Mouse (Mus musculus): Measurements from ENCODE around the gene Hist2h2ac. TPM values are rescaled to one million over a fixed set of nuclear protein-coding genes. Genes with fewer than 3 reads are reported as not detected.
"Not testable (repeated sequence)": the region's sequence is repeated elsewhere in the genome, so short reads cannot be mapped to it uniquely, and the experiment has no call there.

Gene Hist2h2ac
- total and polyA plus RNA-seq, 2 experiments from 2014 or later = 2.5 to 913 TPM

GRCm38 (mm10) chr3:96221640-96222038 lies 959 bp upstream of the Hist2h2ac start:
- no peak for DNase-seq (ENCODE audit: low spot score)
- 25% methylated on average over 9 of the region's 9 CpGs for WGBS

GRCm38 (mm10) chr3:96220131-96220764 lies 432 bp downstream of the Hist2h2ac start:
- not testable (repeated sequence) for DNase-seq (ENCODE audit: low spot score); ATAC-seq (ENCODE audit: insufficient read depth, low read depth); H3K36me3 ChIP-seq (replicated peaks; ENCODE audit: control insufficient read depth, insufficient read depth, low read length); H3K9me3 ChIP-seq (replicated peaks; ENCODE audit: control insufficient read depth, low read length); H3K27me3 ChIP-seq (ENCODE audit: control insufficient read depth, insufficient read depth, low read length)
- Histone ChIP-seq H3K9ac (replicated peaks; ENCODE audit: low read depth, low read length) (peak overlapping the region; percentile 83), H3K4me1 (ENCODE audit: control insufficient read depth, insufficient read depth) (peaks cover 30% of the 10 kb centered on the region), H3K4me2 (ENCODE audit: low read depth, low read length) (peak overlapping the region; percentile 82), H3K27ac (ENCODE audit: low read depth) (peak overlapping the region; percentile 96), H3K4me3 (ENCODE audit: low read depth, low read length) (peak overlapping the region; percentile 64)
- under 1% methylated on average over 26 of the region's 47 CpGs for WGBS

More at GRCm38 (mm10) chr3:96221640-96222038, 959 bp upstream of the Hist2h2ac start:
- Histone ChIP-seq H3K27me3 (ENCODE audit: control insufficient read depth, insufficient read depth, low read length) (no peaks in the 10 kb centered on the region), H3K4me1 (ENCODE audit: control insufficient read depth, insufficient read depth) (peaks cover 32% of the 10 kb centered on the region), H3K27ac (ENCODE audit: low read depth) (peak overlapping the region; percentile 96), H3K4me3 (ENCODE audit: low read depth, low read length) (peak overlapping the region; percentile 64), H3K4me2 (ENCODE audit: low read depth, low read length) (peak overlapping the region; percentile 82), H3K9ac (replicated peaks; ENCODE audit: low read depth, low read length) (peak overlapping the region; percentile 83), H3K36me3 (replicated peaks; ENCODE audit: control insufficient read depth, insufficient read depth, low read length) (no peaks in the 10 kb centered on the region), H3K9me3 (replicated peaks; ENCODE audit: control insufficient read depth, low read length) (no peaks in the 10 kb centered on the region)
- TF ChIP-seq EP300 (IDR thresholded peaks at IDR 0.05; ENCODE audit: low read depth) (no peak), CTCF (IDR thresholded peaks at IDR 0.05; ENCODE audit: low read depth) (no peak)
- no peak for ATAC-seq (ENCODE audit: insufficient read depth, low read depth)

GRCm38 (mm10) chr3:96219661-96220130 lies 984 bp downstream of the Hist2h2ac start, which contains the start of the genes Bola1 and Hist2h2ab:
TSS of gene Bola1 (minus strand) at chr3:96219709.
TSS of gene Hist2h2ab (plus strand) at chr3:96219865.
- Histone ChIP-seq H3K36me3 (replicated peaks; ENCODE audit: control insufficient read depth, insufficient read depth, low read length) (no peaks in the 10 kb centered on the region), H3K4me1 (ENCODE audit: control insufficient read depth, insufficient read depth) (peaks cover 26% of the 10 kb centered on the region), H3K4me3 (ENCODE audit: low read depth, low read length) (peak within 1 kb of the TSS; percentile 64), H3K9ac (replicated peaks; ENCODE audit: low read depth, low read length) (peak within 1 kb of the TSS; percentile 83), H3K27me3 (ENCODE audit: control insufficient read depth, insufficient read depth, low read length) (no peaks in the 10 kb centered on the region), H3K4me2 (ENCODE audit: low read depth, low read length) (peak within 1 kb of the TSS; percentile 82), H3K27ac (ENCODE audit: low read depth) (peak within 1 kb of the TSS; percentile 96), H3K9me3 (replicated peaks; ENCODE audit: control insufficient read depth, low read length) (no peaks in the 10 kb centered on the region)
- ATAC-seq (ENCODE audit: insufficient read depth, low read depth) (peak; percentile 76), DNase-seq (ENCODE audit: low spot score) (peak; percentile 97)
- TF ChIP-seq CTCF (IDR thresholded peaks at IDR 0.05; ENCODE audit: low read depth) (no peak), EP300 (IDR thresholded peaks at IDR 0.05; ENCODE audit: low read depth) (peak; percentile 68)
- under 1% methylated on average over 36 of the region's 37 CpGs for WGBS

- DNase-seq (ENCODE audit: low spot score) (no peak), ATAC-seq (ENCODE audit: insufficient read depth, low read depth) (peak; percentile 10; the same call in 1 of the 2 replicates)
- peak overlapping the region; percentile 96 for H3K27ac ChIP-seq (ENCODE audit: low read depth)
- H3K9ac ChIP-seq (replicated peaks; ENCODE audit: low read depth, low read length) = peak overlapping the region; percentile 83
- H3K4me2 ChIP-seq (ENCODE audit: low read depth, low read length) = peak overlapping the region; percentile 82
- no peaks in the 10 kb centered on the region for H3K36me3 ChIP-seq (replicated peaks; ENCODE audit: control insufficient read depth, insufficient read depth, low read length)
- TF ChIP-seq CTCF (IDR thresholded peaks at IDR 0.05; ENCODE audit: low read depth) (peak; percentile 30; the same call in 1 of the 2 replicates), EP300 (IDR thresholded peaks at IDR 0.05; ENCODE audit: low read depth) (no peak)
- 0% methylated on average over 12 of the region's 12 CpGs for WGBS
- H3K4me3 ChIP-seq (ENCODE audit: low read depth, low read length) = peak overlapping the region; percentile 64
- H3K4me1 ChIP-seq (ENCODE audit: control insufficient read depth, insufficient read depth) = peaks cover 24% of the 10 kb centered on the region
- no peaks in the 10 kb centered on the region for H3K9me3 ChIP-seq (replicated peaks; ENCODE audit: control insufficient read depth, low read length)
- H3K27me3 ChIP-seq (ENCODE audit: control insufficient read depth, insufficient read depth, low read length) = no peaks in the 10 kb centered on the region
Measured at GRCm38 (mm10) chr3:96219191-96219641, 1.5 kb downstream of the Hist2h2ac start.

- 24% methylated on average over 15 of the region's 15 CpGs for WGBS
- Histone ChIP-seq H3K9ac (replicated peaks; ENCODE audit: low read depth, low read length) (no peak overlapping the region), H3K9me3 (replicated peaks; ENCODE audit: control insufficient read depth, low read length) (no peaks in the 10 kb centered on the region), H3K27me3 (ENCODE audit: control insufficient read depth, insufficient read depth, low read length) (no peaks in the 10 kb centered on the region), H3K4me3 (ENCODE audit: low read depth, low read length) (no peak overlapping the region), H3K4me1 (ENCODE audit: control insufficient read depth, insufficient read depth) (no peaks in the 10 kb centered on the region), H3K27ac (ENCODE audit: low read depth) (no peak overlapping the region), H3K4me2 (ENCODE audit: low read depth, low read length) (no peak overlapping the region), H3K36me3 (replicated peaks; ENCODE audit: control insufficient read depth, insufficient read depth, low read length) (no peaks in the 10 kb centered on the region)
- DNase-seq (ENCODE audit: low spot score) (no peak), ATAC-seq (ENCODE audit: insufficient read depth, low read depth) (no peak)
- TF ChIP-seq CTCF (IDR thresholded peaks at IDR 0.05; ENCODE audit: low read depth) (peak; percentile 27), EP300 (IDR thresholded peaks at IDR 0.05; ENCODE audit: low read depth) (no peak)
Measured at GRCm38 (mm10) chr3:96209242-96209641, 11.4 kb downstream of the Hist2h2ac start.

Measured in heart, postnatal 0 days (tissue).